Comparison of ENCODE assay signal across 11 mouse cellular contexts in genomic region chr15:102705226-102705894, GRCm38 (mm10). TPM values are rescaled to one million over a fixed set of nuclear protein-coding genes. Genes with fewer than 3 reads are reported as not detected.
A peak's percentile ranks its signal among the peaks of the same experiment; 100 is the strongest.
DNase-seq lines count a peak whose midpoint lies in the region; ATAC-seq and TF ChIP-seq lines count a peak whose summit lies in the region.
"Had no signal": no experiment of that assay in that cellular context is flagged by ENCODE, and none has a peak within 500 bp of the region (broad histone marks: within the 10 kb centered on the region; RNA-seq: fewer than 3 reads in every experiment).

No protein-coding gene starts in this region.

- H3K27me3 ChIP-seq in hindbrain, embryonic 12.5 days = peaks cover under 1% of the 10 kb centered on the region; the same call in 1 of the 2 replicates
- peaks cover 16% of the 10 kb centered on the region for H3K27me3 ChIP-seq in hindbrain, embryonic 10.5 days (ENCODE audit: insufficient read depth, poor library complexity, severe bottlenecking)
- H3K27me3 ChIP-seq in midbrain, embryonic 13.5 days = peaks cover 10% of the 10 kb centered on the region; the same call in 1 of the 2 replicates
- peaks cover 99% of the 10 kb centered on the region for H3K27me3 ChIP-seq in midbrain, embryonic 10.5 days (ENCODE audit: low read depth, poor library complexity, severe bottlenecking)
- no peaks in the 10 kb centered on the region for H3K27me3 ChIP-seq in hindbrain, embryonic 15.5 days
- H3K27me3 ChIP-seq in myocyte (ENCODE audit: control insufficient read depth, insufficient read depth, insufficient read length) = no peaks in the 10 kb centered on the region

- H3K36me3 ChIP-seq in hindbrain, embryonic 12.5 days = peaks cover 43% of the 10 kb centered on the region
- peaks cover 36% of the 10 kb centered on the region for H3K36me3 ChIP-seq in hindbrain, embryonic 10.5 days
- H3K36me3 ChIP-seq in midbrain, embryonic 13.5 days = peaks cover 44% of the 10 kb centered on the region
- H3K36me3 ChIP-seq in midbrain, embryonic 10.5 days = peaks cover 40% of the 10 kb centered on the region
- H3K36me3 ChIP-seq in hindbrain, embryonic 15.5 days = peaks cover 23% of the 10 kb centered on the region
- H3K36me3 ChIP-seq in myocyte (ENCODE audit: control insufficient read depth, insufficient read depth) = peaks cover 7% of the 10 kb centered on the region

- no peak overlapping the region for H3K4me3 ChIP-seq in hindbrain, embryonic 12.5 days
- no peak overlapping the region for H3K4me3 ChIP-seq in hindbrain, embryonic 10.5 days
- no peak overlapping the region for H3K4me3 ChIP-seq in midbrain, embryonic 13.5 days (replicated peaks)
- H3K4me3 ChIP-seq in midbrain, embryonic 10.5 days = no peak overlapping the region
- H3K4me3 ChIP-seq in hindbrain, embryonic 15.5 days = no peak overlapping the region
- no peak overlapping the region for H3K4me3 ChIP-seq in myocyte
- H3K4me3 ChIP-seq: heart, adult 2 months had no signal

- H3K79me2 ChIP-seq in myocyte (ENCODE audit: control insufficient read depth, insufficient read depth) = no peaks in the 10 kb centered on the region

- H3ac ChIP-seq in myocyte (ENCODE audit: control insufficient read depth, insufficient read length) = no peak overlapping the region

- H3K9me3 ChIP-seq in hindbrain, embryonic 12.5 days (replicated peaks) = no peaks in the 10 kb centered on the region
- H3K9me3 ChIP-seq in hindbrain, embryonic 10.5 days = no peaks in the 10 kb centered on the region
- H3K9me3 ChIP-seq in midbrain, embryonic 13.5 days = no peaks in the 10 kb centered on the region
- H3K9me3 ChIP-seq in midbrain, embryonic 10.5 days (replicated peaks) = no peaks in the 10 kb centered on the region
- no peaks in the 10 kb centered on the region for H3K9me3 ChIP-seq in hindbrain, embryonic 15.5 days

- peaks cover 23% of the 10 kb centered on the region for H3K4me1 ChIP-seq in hindbrain, embryonic 12.5 days
- peaks cover 28% of the 10 kb centered on the region for H3K4me1 ChIP-seq in hindbrain, embryonic 10.5 days (replicated peaks)
- H3K4me1 ChIP-seq in midbrain, embryonic 13.5 days (replicated peaks) = peaks cover 11% of the 10 kb centered on the region
- peaks cover 18% of the 10 kb centered on the region for H3K4me1 ChIP-seq in midbrain, embryonic 10.5 days
- H3K4me1 ChIP-seq in hindbrain, embryonic 15.5 days (replicated peaks) = peaks cover 30% of the 10 kb centered on the region

- ATAC-seq in hindbrain, embryonic 12.5 days (ENCODE audit: low FRiP score) = peak; percentile 55
- peak; percentile 37; the same call in 1 of the 2 replicates for ATAC-seq in midbrain, embryonic 13.5 days
- ATAC-seq in hindbrain, embryonic 15.5 days (ENCODE audit: low FRiP score, low read depth) = peak; percentile 55
- ATAC-seq: liver, postnatal 0 days had no signal

- peak overlapping the region; percentile 49 for H3K27ac ChIP-seq in hindbrain, embryonic 12.5 days
- H3K27ac ChIP-seq in hindbrain, embryonic 10.5 days = no peak overlapping the region
- peak overlapping the region; percentile 67; the same call in 1 of the 2 replicates for H3K27ac ChIP-seq in midbrain, embryonic 13.5 days
- no peak overlapping the region for H3K27ac ChIP-seq in midbrain, embryonic 10.5 days (replicated peaks)
- peak overlapping the region; percentile 75 for H3K27ac ChIP-seq in hindbrain, embryonic 15.5 days (replicated peaks)
- H3K27ac ChIP-seq: heart, adult 2 months had no signal

- DNase-seq in hindbrain, embryonic 10.5 days (ENCODE audit: low spot score) = no peak
- no peak for DNase-seq in midbrain, embryonic 10.5 days (ENCODE audit: low spot score)
- no peak for DNase-seq in natural killer cell, adult 2 months (ENCODE audit: low spot score in 2 of 2)
- no peak for DNase-seq in heart, adult 9 months (ENCODE audit: low spot score in 2 of 2)
- DNase-seq: embryo, embryonic 11 days; heart, adult 2 months; liver, postnatal 0 days had no signal

- no peak overlapping the region for H3K9ac ChIP-seq in hindbrain, embryonic 12.5 days
- H3K9ac ChIP-seq in midbrain, embryonic 13.5 days (replicated peaks) = no peak overlapping the region
- H3K9ac ChIP-seq in hindbrain, embryonic 15.5 days = no peak overlapping the region
- H3K9ac ChIP-seq: liver, postnatal 0 days had no signal

- TF ChIP-seq POLR2A in myocyte (IDR thresholded peaks at IDR 0.05; ENCODE audit: insufficient read length, low read depth) = no peak

- 43% methylated on average over 9 of the region's 9 CpGs for WGBS in hindbrain, embryonic 12.5 days
- 63% methylated on average over 9 of the region's 9 CpGs for WGBS in hindbrain, embryonic 10.5 days
- 57% methylated on average over 9 of the region's 9 CpGs for WGBS in midbrain, embryonic 13.5 days
- 68% methylated on average over 9 of the region's 9 CpGs for WGBS in midbrain, embryonic 10.5 days
- WGBS in hindbrain, embryonic 15.5 days = 31% methylated on average over 9 of the region's 9 CpGs

- no peak overlapping the region for H3K4me2 ChIP-seq in hindbrain, embryonic 12.5 days (replicated peaks)
- H3K4me2 ChIP-seq in midbrain, embryonic 13.5 days (replicated peaks) = no peak overlapping the region
- no peak overlapping the region for H3K4me2 ChIP-seq in hindbrain, embryonic 15.5 days
- H3K4me2 ChIP-seq in myocyte (ENCODE audit: low read depth) = no peak overlapping the region

TF ChIP-seq in myocyte, 11 proteins besides CTCF, POLR2A, EP300 and RAD21:
- TF ChIP-seq E2F4 (IDR thresholded peaks at IDR 0.05; ENCODE audit: insufficient read depth) (no peak), POLR2AphosphoS2 (IDR thresholded peaks at IDR 0.05; ENCODE audit: insufficient read length, low read depth) (peak; percentile 16)

RNA-seq across cellular contexts. Expression of gene Calcoco1, which starts 16.6 kb away (rescaled TPM):
- 47.3 and 49.1 TPM in 2 replicates for polyA plus RNA-seq in hindbrain, embryonic 12.5 days (2016; fragmentation: Nextera tagmentation; extraction: Ambion mirVana)
- polyA plus RNA-seq in hindbrain, embryonic 10.5 days (2016; fragmentation: Nextera tagmentation; extraction: Ambion mirVana) = 32.1 and 38.5 TPM in 2 replicates
- polyA plus RNA-seq in midbrain, embryonic 13.5 days (2015; fragmentation: Nextera tagmentation; extraction: Ambion mirVana) = 41.9 and 51.1 TPM in 2 replicates
- 26.0 and 31.1 TPM in 2 replicates for polyA plus RNA-seq in midbrain, embryonic 10.5 days (2016; fragmentation: Nextera tagmentation; extraction: Ambion mirVana)
- polyA plus RNA-seq in hindbrain, embryonic 15.5 days (2015; fragmentation: Nextera tagmentation; extraction: Ambion mirVana) = 40.3 and 43.3 TPM in 2 replicates
- polyA plus RNA-seq in myocyte (2012; fragmentation: generic; extraction: Trizol) = 117 TPM

RNA-seq across cellular contexts. Expression of gene Atp5g2, which starts 33.2 kb away (rescaled TPM):
- 53.9 and 60.4 TPM in 2 replicates for polyA plus RNA-seq in hindbrain, embryonic 12.5 days (2016; fragmentation: Nextera tagmentation; extraction: Ambion mirVana)
- 63.3 and 73.4 TPM in 2 replicates for polyA plus RNA-seq in hindbrain, embryonic 10.5 days (2016; fragmentation: Nextera tagmentation; extraction: Ambion mirVana)
- 58.9 and 59.1 TPM in 2 replicates for polyA plus RNA-seq in midbrain, embryonic 13.5 days (2015; fragmentation: Nextera tagmentation; extraction: Ambion mirVana)
- 62.3 and 73.7 TPM in 2 replicates for polyA plus RNA-seq in midbrain, embryonic 10.5 days (2016; fragmentation: Nextera tagmentation; extraction: Ambion mirVana)
- 44.4 and 51.0 TPM in 2 replicates for polyA plus RNA-seq in hindbrain, embryonic 15.5 days (2015; fragmentation: Nextera tagmentation; extraction: Ambion mirVana)
- polyA plus RNA-seq in myocyte (2012; fragmentation: generic; extraction: Trizol) = 947 TPM

Comparison
In these comparisons a context has a peak if more than half of its experiments do, and no peak if none do; other contexts are left out.
1. H3K27ac ChIP-seq: peak in hindbrain, embryonic 12.5 days (single experiment), midbrain, embryonic 13.5 days (single experiment) and hindbrain, embryonic 15.5 days (single experiment); none in hindbrain, embryonic 10.5 days (single experiment) and midbrain, embryonic 10.5 days (single experiment).
2. RNA of gene Atp5g2, which starts 33.2 kb away (polyA plus RNA-seq): 947 TPM in myocyte (single experiment); 62.3 to 73.7 TPM in midbrain, embryonic 10.5 days, 63.3 to 73.4 TPM in hindbrain, embryonic 10.5 days, 53.9 to 60.4 TPM in hindbrain, embryonic 12.5 days, 58.9 to 59.1 TPM in midbrain, embryonic 13.5 days and 44.4 to 51.0 TPM in hindbrain, embryonic 15.5 days; every median in the first group is over 10 times any median in the second.
3. Peak in every context shown above with its lines, with median percentiles within 50 percentile points of each other: ATAC-seq.